Mouse (Mus musculus) C2C12 (cell line): ENCODE results near the gene Zfp618.

Experiments
- CEBPB ChIP-seq: IDR thresholded peaks from one replicate; pipeline ENCODE4 v1.6.1; 2011; ENCODE audit warnings: low read depth, mild to moderate bottlenecking, control low read depth, moderate library complexity
- CTCF ChIP-seq: IDR thresholded peaks from one replicate; pipeline ENCODE4 v1.5.1; 2011; ENCODE audit not compliant: control insufficient read depth, insufficient read depth, insufficient read length
- FOSL1 ChIP-seq: IDR thresholded peaks from one replicate; pipeline ENCODE4 v1.8.0; 2011; ENCODE audit warnings: mild to moderate bottlenecking, low read length; ENCODE audit not compliant: poor library complexity, insufficient read depth, severe bottlenecking
- MAX ChIP-seq: IDR thresholded peaks from one replicate; pipeline ENCODE4 v1.6.1; 2011; ENCODE audit warnings: mild to moderate bottlenecking, control low read depth
- MYOD1 ChIP-seq: IDR thresholded peaks from one replicate; pipeline ENCODE4 v1.6.1; 2011; ENCODE audit warnings: low read depth; ENCODE audit not compliant: control insufficient read depth, insufficient read length
- MYOG ChIP-seq: IDR thresholded peaks from one replicate; pipeline ENCODE4 v1.6.1; 2011; ENCODE audit not compliant: control insufficient read depth, insufficient read length; ENCODE audit errors: extremely low read depth
- USF1 ChIP-seq: IDR thresholded peaks from one replicate; pipeline ENCODE4 v1.6.1; 2011; ENCODE audit warnings: low read depth, mild to moderate bottlenecking, control low read depth, moderate library complexity

DNA sequence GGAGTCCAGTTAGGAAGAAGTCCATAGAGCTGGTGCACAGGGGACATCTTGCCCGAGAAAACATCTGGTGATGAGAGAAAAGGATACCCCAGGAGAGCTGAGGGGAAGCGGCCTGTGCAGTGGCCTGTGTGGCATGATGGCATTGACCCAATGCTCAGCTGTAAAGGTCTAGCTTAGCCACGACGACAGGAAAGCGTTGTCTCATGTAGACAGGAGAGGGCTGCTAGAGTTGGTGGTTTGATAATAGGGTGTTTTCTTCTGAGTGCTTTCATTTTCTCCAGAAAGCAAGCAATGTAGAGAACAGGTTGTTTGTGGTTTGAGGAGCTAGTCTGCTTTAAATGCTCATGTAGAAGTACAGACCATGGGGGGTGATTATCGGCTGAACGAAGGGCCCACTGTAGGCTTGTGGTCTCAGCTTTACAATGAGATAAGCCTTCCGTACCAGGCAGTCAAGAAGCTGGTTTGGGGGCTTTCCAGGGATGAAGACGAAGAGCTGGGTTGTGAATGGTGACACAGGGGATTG, 59.4 kb downstream of the Zfp618 start:
- no peak for TF ChIP-seq CEBPB
- TF ChIP-seq CTCF: no peak
- no peak for TF ChIP-seq USF1
- TF ChIP-seq MYOG: no peak
- no peak for TF ChIP-seq MAX
- no peak for TF ChIP-seq FOSL1
- no peak for TF ChIP-seq MYOD1
